Mouse (Mus musculus) R1 (cell line): ENCODE results near the gene Mbnl1.

Source experiments
- DNase-seq: peaks from one replicate; pipeline ENCODE4 v3.0.0-alpha.2; 2018; ENCODE audit warnings: low read depth, low spot score

The Mbnl1 gene

DNA sequence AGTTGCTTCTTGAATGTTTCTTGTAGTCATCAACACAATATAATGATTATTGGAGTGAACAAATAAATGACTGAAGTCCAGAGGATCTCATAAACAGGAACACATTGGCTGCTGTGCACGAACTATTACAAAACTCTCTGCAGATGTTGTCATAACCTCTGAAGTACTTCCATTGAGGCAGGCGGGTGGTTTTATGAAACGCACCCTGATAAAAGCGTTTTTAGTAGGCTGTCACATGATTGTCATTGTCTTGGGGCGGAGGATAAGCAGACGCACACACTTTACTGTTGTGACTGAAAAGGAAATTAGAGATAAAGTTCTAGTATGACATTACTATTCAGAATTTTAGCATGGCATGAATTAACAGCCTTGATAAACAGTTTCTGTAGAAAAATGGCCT lies 131.6 kb downstream of the Mbnl1 start:
- DNase-seq: no peak

DNA sequence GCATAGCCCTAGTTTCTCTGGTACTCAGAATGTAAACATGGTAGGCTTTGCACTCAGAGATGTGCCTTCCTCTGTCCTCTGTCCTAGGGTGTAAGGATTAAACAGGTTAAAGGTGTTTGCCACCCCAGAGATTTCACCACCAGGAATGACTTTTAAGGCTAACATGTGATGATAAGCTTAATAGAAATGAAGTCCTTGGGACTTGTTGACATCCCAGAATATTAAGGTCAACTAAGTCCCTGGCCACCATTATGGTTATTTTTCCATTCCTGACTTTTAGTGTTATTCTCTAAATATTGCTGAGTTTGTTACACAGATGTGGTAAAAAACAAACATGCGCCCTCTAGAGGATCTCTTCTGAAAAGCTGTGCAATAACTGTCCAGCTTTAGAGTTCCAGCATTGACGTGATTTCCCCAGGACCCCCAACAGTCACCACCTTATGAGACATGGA lies 136.3 kb downstream of the Mbnl1 start:
- DNase-seq: peak; percentile 54

DNA sequence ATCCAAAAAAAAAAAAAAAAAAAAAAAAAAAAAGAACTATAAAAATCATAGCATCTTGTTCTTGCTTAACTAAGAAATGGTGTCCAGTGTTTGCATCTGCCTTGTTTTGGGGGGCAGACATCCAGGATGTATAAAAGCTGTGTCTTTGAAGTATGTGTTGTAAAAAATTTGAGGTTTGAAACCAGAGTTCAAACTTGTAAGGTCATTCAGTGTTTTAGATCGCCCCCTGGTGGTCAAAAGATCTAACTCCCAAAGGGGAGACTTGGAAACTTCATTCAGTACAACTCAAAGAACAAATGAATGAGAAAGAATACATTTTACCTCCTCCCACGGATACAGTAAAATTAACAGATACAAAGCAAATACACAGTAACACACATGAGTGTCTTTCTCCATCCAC lies 139.2 kb downstream of the Mbnl1 start:
- peak; percentile 70 for DNase-seq

DNA sequence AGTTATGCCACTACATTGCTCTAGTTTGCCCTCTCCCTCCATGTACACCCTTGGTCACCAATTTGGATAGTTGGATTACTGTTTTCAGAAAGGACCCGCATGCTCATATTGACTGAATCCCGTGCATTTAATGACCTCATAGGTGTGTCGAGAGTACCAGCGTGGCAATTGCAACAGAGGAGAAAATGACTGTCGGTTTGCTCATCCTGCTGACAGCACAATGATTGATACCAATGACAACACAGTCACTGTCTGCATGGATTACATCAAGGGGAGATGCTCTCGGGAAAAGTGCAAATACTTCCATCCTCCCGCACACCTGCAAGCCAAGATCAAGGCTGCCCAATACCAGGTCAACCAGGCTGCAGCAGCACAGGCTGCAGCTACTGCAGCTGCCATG lies 140.5 kb downstream of the Mbnl1 start:
- no peak for DNase-seq

DNA sequence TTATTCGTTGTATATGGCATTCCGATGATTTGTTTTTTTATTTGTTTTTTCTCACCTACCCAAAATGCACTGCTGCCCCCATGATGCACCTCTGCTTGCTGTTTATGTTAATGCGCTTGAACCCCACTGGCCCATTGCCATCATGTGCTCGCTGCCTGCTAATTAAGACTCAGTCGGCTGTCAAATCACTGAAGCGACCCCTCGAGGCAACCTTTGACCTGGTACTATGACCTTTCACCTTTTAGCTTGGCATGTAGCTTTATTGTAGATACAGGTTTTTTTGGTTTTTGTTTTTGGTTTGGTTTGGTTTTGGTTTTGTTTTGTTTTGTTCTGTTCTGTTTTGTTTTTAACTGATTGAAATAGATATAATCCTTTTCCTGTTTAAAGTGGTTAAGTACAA lies 141.9 kb downstream of the Mbnl1 start:
- peak; percentile 52 for DNase-seq

DNA sequence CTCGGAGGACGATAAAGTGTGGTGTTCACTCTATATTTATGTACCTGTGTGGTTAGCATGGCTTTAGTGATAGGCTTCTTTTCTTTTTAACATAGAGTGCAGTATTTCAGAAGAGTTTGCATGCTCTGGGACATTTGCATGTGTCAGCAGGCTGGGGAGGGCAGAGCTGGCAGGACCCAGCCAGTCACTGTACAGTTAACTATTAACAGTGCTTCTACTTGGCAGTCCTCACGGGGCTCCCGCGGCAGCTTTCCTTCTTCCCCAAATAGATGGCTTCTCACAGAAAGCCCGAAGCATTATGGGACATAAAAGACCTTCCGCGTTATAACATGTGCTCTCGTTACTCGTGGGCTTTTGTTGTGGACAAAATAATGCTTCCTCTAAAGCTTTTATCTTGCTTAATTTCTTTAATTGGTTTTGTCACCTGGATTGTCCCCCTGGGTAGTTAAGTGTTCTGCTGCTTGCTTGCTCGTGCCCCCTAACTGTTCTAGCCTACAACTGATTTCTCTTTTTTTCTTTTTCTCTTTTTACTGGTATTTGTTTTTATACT lies 142.5 kb downstream of the Mbnl1 start:
- peak; percentile 21 for DNase-seq

DNA sequence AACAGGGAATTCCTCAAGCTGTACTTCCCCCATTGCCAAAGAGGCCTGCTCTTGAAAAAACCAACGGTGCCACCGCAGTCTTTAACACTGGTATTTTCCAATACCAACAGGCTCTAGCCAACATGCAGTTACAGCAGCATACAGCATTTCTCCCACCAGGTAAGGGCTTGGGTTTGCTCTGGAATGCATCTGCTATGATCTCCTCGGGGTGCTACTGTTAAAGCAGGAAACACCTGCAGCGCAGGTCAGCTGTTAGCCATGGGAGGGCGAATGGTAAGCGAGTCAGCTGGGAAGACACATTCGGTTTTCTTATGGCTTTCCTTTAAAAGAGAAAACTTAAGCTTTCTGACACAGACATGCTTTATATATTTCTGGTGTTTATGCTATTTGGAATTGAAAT lies 143.0 kb downstream of the Mbnl1 start:
- peak; percentile 24 for DNase-seq

DNA sequence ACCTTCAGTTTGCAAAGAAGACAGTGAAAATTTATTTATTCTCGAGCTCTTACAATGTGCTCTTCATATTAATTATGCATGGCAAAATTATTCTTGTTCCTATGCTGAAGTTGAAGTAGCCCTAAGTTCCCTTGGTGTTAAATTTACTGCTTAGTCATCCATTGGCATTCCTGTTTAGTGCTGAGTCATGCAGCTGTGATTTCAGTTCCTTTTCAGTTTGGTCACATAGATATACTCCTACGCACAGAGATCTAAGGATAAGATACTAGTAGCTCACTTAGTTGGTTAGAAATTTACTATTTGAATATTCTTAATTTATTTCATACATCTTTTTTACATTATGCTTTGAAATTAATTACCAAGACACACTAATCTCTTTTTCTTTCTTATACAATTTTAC lies 143.5 kb downstream of the Mbnl1 start:
- peak; percentile 34 for DNase-seq

DNA sequence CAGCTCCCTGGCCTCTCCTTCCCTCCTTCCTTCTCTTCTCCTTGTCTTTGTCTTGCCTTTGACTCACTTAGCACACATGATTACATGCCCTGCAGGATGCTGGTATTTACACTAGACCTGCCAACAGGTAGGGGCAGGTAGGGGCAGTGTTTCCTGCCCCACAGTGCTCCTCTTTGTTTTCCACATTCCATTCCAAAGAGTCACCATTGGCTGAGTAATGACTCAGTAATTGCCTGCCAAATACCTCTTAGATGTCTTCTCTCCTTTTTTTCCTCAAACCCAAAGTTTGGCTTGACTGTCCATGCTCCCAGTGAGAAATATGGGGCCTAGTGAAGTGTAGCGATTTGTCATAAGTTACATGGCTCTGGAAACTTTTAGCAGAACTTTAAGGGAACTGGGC lies 145.0 kb downstream of the Mbnl1 start:
- peak; percentile 65 for DNase-seq

DNA sequence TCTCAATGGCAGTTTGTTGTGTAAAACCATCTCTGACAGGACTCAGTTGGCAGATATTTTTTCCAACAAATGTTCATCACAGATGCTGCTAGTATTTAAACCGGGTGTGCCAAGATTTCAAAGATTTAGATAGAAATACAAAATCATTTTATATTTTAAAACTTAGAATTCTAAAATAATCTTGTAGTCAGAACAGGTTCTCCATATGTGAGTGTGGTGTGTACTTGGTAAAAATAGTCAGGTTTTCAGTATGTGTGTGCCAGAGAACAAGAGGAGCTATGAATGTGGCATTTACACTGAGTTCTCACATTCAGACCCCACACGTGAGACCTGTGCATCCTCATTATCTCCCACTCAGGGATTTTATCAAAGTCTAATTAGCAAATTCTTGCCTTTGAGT lies 147.6 kb downstream of the Mbnl1 start:
- DNase-seq: no peak

DNA sequence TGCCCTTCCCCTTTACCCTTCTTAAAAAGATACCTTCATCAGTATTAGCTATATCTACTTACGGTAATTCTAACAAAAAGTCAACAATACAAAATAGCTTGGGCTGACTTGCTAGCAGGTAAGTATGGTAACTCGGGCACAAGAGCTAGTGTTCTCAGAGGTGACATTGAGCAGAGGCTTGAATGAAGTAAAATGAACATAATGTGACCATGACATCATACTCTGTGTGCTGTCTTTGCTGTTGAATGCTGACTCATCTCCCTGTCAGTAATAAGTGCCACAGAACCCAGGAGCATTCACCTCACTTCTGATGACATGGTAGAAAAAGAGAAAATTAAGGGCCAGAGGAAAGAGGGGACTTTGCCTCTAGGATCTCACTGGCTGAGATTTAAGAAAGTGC lies 158.6 kb downstream of the Mbnl1 start:
- DNase-seq: no peak

DNA sequence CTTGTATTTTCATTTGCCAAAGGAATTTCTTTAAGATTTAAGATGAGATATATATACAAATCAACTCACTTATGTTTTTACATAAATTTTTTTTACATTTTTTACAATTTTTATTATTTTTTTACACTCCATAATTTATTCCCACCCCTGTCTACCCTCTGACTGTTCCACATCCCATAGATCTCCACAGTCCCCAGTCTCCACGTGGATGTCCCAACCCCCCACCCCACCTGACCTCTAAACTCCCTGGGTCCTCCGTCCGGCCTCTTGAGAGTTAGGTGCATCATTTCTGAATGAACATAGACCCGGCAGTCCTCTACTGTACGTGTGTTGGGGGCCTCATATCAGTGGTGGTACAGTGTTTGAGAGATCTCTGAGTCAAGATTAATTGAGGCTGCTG lies 159.1 kb downstream of the Mbnl1 start:
- no peak for DNase-seq

DNA sequence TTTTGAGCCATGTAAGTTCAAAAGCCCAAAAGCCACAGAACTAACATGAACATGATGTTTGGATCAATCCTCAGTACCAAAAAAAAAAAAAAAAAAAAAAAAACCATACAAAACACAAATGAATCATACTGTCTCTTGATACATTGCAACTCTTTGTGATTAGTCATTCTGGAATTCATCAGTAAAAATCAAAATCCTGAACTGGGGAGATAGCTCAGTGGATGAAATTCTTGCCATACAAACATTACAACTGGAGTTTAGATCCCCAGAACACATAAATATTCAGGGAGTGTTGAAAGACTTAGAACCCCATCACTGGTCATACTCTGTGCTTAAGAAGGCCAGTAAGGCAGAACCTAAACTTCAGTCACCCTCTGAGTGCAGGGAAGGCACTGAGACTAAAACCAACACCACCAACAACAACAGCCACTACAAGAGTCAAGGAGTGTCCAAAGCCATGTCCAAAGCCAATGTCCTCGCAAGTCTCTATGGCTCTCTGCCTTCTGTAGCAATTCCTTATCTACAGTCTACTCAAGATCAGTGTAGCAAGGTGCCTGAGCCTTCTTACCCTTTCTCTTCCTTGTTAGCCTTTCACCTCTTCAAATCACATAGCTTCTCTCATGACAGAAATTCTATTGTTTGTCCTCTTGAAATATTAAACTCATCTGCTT lies 160.3 kb downstream of the Mbnl1 start:
- DNase-seq: no peak

DNA sequence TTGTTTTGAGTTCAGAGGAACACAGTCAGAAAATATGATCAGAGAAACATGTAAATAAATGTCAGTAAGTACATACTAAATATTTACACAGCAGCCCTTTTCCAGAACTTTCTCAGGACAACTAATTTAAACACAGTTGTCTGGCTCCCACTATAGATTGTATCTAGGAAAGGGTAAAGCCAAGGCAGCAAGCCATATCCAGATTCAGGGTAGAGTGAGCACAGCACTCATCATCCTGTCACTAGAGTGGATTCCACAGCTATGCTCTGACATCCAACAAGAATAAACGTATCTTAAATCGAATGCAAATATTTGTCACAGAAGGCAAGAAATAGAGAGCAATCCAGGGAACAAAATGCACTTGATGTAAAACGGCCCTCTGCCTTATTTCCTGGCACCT lies 165.9 kb downstream of the Mbnl1 start:
- no peak for DNase-seq

DNA sequence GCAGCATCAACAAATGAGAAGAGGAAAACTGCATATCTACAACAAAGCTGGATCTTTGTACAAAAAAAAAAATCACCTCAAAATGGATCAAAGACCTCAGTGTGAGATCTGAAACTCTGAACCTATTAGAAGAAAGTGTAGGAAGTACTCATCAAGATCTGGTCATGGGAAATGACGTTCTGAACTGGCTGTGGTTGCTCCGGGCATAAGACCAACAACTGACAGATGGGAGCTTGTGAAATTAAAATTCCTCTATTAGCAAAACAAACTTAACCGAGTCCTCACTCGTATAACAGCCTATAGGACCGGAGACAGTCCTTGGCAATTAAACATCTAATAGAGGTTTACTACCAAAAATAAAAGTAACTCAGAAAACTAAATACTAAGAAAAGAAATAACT lies 166.5 kb downstream of the Mbnl1 start:
- no peak for DNase-seq

DNA sequence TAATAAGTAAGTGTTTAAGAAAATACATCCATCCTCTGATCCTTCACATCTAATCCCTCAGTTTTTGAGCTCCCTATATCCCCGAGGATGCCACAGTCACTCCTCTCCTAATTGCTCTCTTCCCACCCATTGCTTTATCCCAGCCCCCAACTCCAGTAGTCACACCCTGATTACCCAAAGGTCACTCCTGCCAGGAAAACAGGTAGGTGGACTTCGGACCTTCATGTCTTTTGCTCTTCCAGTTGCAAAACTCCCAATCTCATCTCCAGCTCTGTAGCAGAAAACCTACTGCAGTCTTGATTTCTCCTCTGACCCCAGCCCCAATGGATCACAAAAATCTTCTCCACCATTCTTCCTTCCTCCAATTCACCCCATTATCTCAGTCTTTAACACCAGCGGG lies 169.6 kb downstream of the Mbnl1 start:
- DNase-seq: no peak

DNA sequence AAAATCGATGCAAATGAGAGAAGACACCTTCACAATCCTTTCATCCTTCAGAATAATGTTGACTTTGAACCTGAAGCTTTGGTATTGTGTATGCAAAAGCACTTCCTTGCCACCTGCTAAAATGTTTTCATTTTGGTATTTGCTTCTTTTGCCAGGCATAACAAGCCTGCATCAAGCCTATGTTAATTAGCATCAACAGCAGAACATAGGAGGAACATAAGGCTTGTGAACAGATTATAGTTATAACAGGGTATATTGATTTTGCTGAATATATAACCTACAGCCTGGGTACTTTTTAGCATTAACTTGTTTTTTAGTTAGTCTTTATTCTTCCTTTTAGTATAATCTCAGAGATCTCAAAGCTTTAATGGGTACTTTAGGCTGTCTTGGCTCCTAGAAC lies 172.9 kb downstream of the Mbnl1 start:
- no peak for DNase-seq

DNA sequence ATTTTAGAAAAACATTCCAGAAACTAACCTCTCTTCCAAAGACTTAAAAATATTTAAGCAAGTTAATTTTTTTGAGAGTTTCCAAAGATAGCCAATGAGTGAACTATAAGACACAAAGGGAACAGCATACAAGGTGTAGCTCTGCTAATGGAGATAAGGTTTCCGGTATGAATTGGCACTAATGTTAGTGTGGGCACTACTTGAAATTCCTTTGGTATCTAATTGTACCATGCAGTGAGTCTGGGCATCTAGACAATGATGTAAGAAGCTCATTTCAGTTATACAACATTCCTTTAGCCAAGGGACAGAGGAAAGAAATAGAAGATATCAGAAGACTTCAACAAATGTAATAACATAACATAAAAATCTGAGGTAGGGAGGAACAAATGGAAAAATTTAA lies 175.7 kb downstream of the Mbnl1 start:
- no peak for DNase-seq

DNA sequence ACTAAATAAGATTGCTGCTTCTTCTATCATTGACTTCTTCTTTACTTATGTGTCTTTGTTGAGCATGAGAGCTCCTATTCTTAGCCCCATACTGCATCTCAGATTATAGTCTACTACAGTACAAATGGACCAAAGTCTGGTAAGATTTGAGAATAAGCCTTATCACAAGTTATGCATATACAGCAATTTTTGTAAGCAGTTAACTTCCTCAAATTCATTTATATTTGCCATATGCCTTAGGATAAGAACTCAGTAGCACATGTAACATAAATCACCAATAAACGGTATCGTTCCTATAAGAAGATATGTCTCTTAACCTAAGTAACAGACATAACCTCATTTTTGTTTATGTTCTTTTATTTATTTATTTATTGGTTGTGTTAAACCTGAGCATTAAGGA lies 188.1 kb downstream of the Mbnl1 start:
- no peak for DNase-seq
